ENCODE assay signal across 8 mouse cellular contexts in genomic region chr4:138972827-138973718, GRCm38 (mm10). TPM values are rescaled to one million over a fixed set of nuclear protein-coding genes. Genes with fewer than 3 reads are reported as not detected.
A peak's percentile ranks its signal among the peaks of the same experiment; 100 is the strongest.
DNase-seq lines count a peak whose midpoint lies in the region; ATAC-seq and TF ChIP-seq lines count a peak whose summit lies in the region.

TSS of gene Tmco4 (plus strand) at chr4:138972888.

- H3K4me1 ChIP-seq in embryonic fibroblast, embryonic 13.5 days (ENCODE audit: control insufficient read depth, insufficient read depth, low read length), result no peaks in the 10 kb centered on the region
- peaks cover 9% of the 10 kb centered on the region; the same call in 1 of the 2 replicates for H3K4me1 ChIP-seq in heart, embryonic 11.5 days (ENCODE audit: control insufficient read depth, insufficient read depth, low read length)
- H3K4me1 ChIP-seq in kidney, embryonic 14.5 days (ENCODE audit: control insufficient read depth, insufficient read depth, low read length), result peaks cover 20% of the 10 kb centered on the region
- peaks cover 9% of the 10 kb centered on the region for H3K4me1 ChIP-seq in liver, embryonic 11.5 days (replicated peaks; ENCODE audit: control insufficient read depth, insufficient read depth, low read length)

- H3K79me3 ChIP-seq in C2C12 (ENCODE audit: low read depth), result no peaks in the 10 kb centered on the region

- TF ChIP-seq POLR2A in embryonic fibroblast, embryonic 13.5 days (IDR thresholded peaks at IDR 0.05; ENCODE audit: low read depth, low read length), result peak; percentile 88

- no peaks in the 10 kb centered on the region for H3K79me2 ChIP-seq in C2C12 (ENCODE audit: control insufficient read depth, insufficient read depth)

- peak within 1 kb of the TSS; percentile 97 for H3ac ChIP-seq in C2C12 (ENCODE audit: control insufficient read depth, insufficient read length, low read depth)

- H3K9me3 ChIP-seq in heart, embryonic 11.5 days (replicated peaks; ENCODE audit: control insufficient read depth, low read length), result no peaks in the 10 kb centered on the region
- no peaks in the 10 kb centered on the region for H3K9me3 ChIP-seq in kidney, embryonic 14.5 days (ENCODE audit: control insufficient read depth, low read length)
- no peaks in the 10 kb centered on the region for H3K9me3 ChIP-seq in liver, embryonic 11.5 days (ENCODE audit: control insufficient read depth, low read length)

- peak; percentile 86 for DNase-seq in adrenal gland, postnatal 14 days
- peak; percentile 82 for DNase-seq in liver, embryonic 11.5 days (ENCODE audit: low spot score)
- DNase-seq in monocyte, adult 2 months (ENCODE audit: low read depth in 1 of 2, low spot score in 2 of 2), result peak; percentile 41 to 61
- DNase-seq in splenic B cell, adult 2 months (ENCODE audit: low read depth, low spot score), result peak; percentile 90

- peak within 1 kb of the TSS; percentile 94 for H3K9ac ChIP-seq in heart, embryonic 11.5 days (ENCODE audit: low read depth, low read length)
- H3K9ac ChIP-seq in kidney, embryonic 14.5 days (ENCODE audit: low read depth, low read length), result peak within 1 kb of the TSS; percentile 73
- peak within 1 kb of the TSS; percentile 84 for H3K9ac ChIP-seq in liver, embryonic 11.5 days (ENCODE audit: low read depth, low read length)

- H3K4me3 ChIP-seq in C2C12 (ENCODE audit: insufficient read depth, poor library complexity, severe bottlenecking), result peak within 1 kb of the TSS; percentile 43
- H3K4me3 ChIP-seq in embryonic fibroblast, embryonic 13.5 days (ENCODE audit: insufficient read depth, low read length), result peak within 1 kb of the TSS; percentile 27
- H3K4me3 ChIP-seq in heart, embryonic 11.5 days (ENCODE audit: low read depth, low read length), result peak within 1 kb of the TSS; percentile 71
- peak within 1 kb of the TSS; percentile 49 for H3K4me3 ChIP-seq in kidney, embryonic 14.5 days (ENCODE audit: low read length)
- H3K4me3 ChIP-seq in liver, embryonic 11.5 days (ENCODE audit: low read depth, low read length), result peak within 1 kb of the TSS; percentile 73

- H3K27ac ChIP-seq in embryonic fibroblast, embryonic 13.5 days (ENCODE audit: insufficient read depth, low read length), result peak within 1 kb of the TSS; percentile 71
- H3K27ac ChIP-seq in heart, embryonic 11.5 days (ENCODE audit: low read depth, low read length), result peak within 1 kb of the TSS; percentile 86
- H3K27ac ChIP-seq in kidney, embryonic 14.5 days (ENCODE audit: low read depth, low read length), result peak within 1 kb of the TSS; percentile 76; the same call in 1 of the 2 replicates
- H3K27ac ChIP-seq in liver, embryonic 11.5 days (ENCODE audit: low read depth, low read length), result peak within 1 kb of the TSS; percentile 70

- no peak for TF ChIP-seq CTCF in C2C12 (IDR thresholded peaks at IDR 0.05; ENCODE audit: control insufficient read depth, insufficient read depth, insufficient read length)
- no peak for TF ChIP-seq CTCF in embryonic fibroblast, embryonic 13.5 days (IDR thresholded peaks at IDR 0.05; ENCODE audit: borderline replicate concordance, insufficient read depth, low read length)

- H3K4me2 ChIP-seq in heart, embryonic 11.5 days, result peak within 1 kb of the TSS; percentile 99
- peak within 1 kb of the TSS; percentile 74 for H3K4me2 ChIP-seq in kidney, embryonic 14.5 days (replicated peaks; ENCODE audit: low read depth, low read length)
- H3K4me2 ChIP-seq in liver, embryonic 11.5 days, result peak within 1 kb of the TSS; percentile 88

- H3K36me3 ChIP-seq in C2C12 (ENCODE audit: control insufficient read depth, insufficient read depth), result no peaks in the 10 kb centered on the region
- no peaks in the 10 kb centered on the region for H3K36me3 ChIP-seq in heart, embryonic 11.5 days (ENCODE audit: control insufficient read depth, insufficient read depth, low read length)
- no peaks in the 10 kb centered on the region for H3K36me3 ChIP-seq in kidney, embryonic 14.5 days (ENCODE audit: control insufficient read depth, insufficient read depth, low read length)
- H3K36me3 ChIP-seq in liver, embryonic 11.5 days (ENCODE audit: control insufficient read depth, insufficient read depth, low read length), result no peaks in the 10 kb centered on the region
- H3K36me3 ChIP-seq in splenic B cell, adult 2 months (ENCODE audit: control insufficient read depth, insufficient read depth, low read length, poor library complexity, severe bottlenecking), result no peaks in the 10 kb centered on the region

- WGBS in heart, embryonic 11.5 days (ENCODE audit: insufficient replicate concordance), result 2% methylated on average over 51 of the region's 60 CpGs
- 1% methylated on average over 50 of the region's 60 CpGs for WGBS in kidney, embryonic 14.5 days
- WGBS in liver, embryonic 11.5 days, result under 1% methylated on average over 60 of the region's 60 CpGs

- ATAC-seq in heart, embryonic 11.5 days (replicated peaks; ENCODE audit: insufficient number of reproducible peaks, low FRiP score, low TSS enrichment), result peak; percentile 69
- ATAC-seq in kidney, embryonic 14.5 days (ENCODE audit: low FRiP score, low TSS enrichment), result peak; percentile 76
- peak; percentile 82 for ATAC-seq in liver, embryonic 11.5 days (replicated peaks; ENCODE audit: low FRiP score)

- no peaks in the 10 kb centered on the region for H3K27me3 ChIP-seq in C2C12 (ENCODE audit: control insufficient read depth, insufficient read depth, insufficient read length)
- H3K27me3 ChIP-seq in heart, embryonic 11.5 days (ENCODE audit: control insufficient read depth, insufficient read depth, low read length), result no peaks in the 10 kb centered on the region
- no peaks in the 10 kb centered on the region for H3K27me3 ChIP-seq in kidney, embryonic 14.5 days (ENCODE audit: control insufficient read depth, insufficient read depth, low read length)
- H3K27me3 ChIP-seq in liver, embryonic 11.5 days (replicated peaks; ENCODE audit: control insufficient read depth, insufficient read depth, low read length), result no peaks in the 10 kb centered on the region
- no peaks in the 10 kb centered on the region for H3K27me3 ChIP-seq in splenic B cell, adult 2 months (ENCODE audit: control insufficient read depth, insufficient read depth, low read length, poor library complexity, severe bottlenecking)

TF ChIP-seq in C2C12, 6 proteins besides CTCF, POLR2A, EP300 and RAD21:
- TF ChIP-seq MAX (IDR thresholded peaks at IDR 0.05) (no peak), MYOG (IDR thresholded peaks at IDR 0.05; ENCODE audit: control insufficient read depth, extremely low read depth, insufficient read length) (no peak), MYOD1 (IDR thresholded peaks at IDR 0.05; ENCODE audit: control insufficient read depth, insufficient read length, low read depth) (no peak), FOSL1 (IDR thresholded peaks at IDR 0.05; ENCODE audit: insufficient read depth, low read length, poor library complexity, severe bottlenecking) (no peak), USF1 (IDR thresholded peaks at IDR 0.05; ENCODE audit: low read depth) (no peak), CEBPB (IDR thresholded peaks at IDR 0.05; ENCODE audit: low read depth) (no peak)

RNA-seq across cellular contexts. Expression of gene Tmco4, which starts in this region (rescaled TPM):
- polyA plus RNA-seq in C2C12 (2012; fragmentation: generic; extraction: Trizol), result 1.8 TPM
- 14.0 and 15.8 TPM in 2 replicates for total RNA-seq in adrenal gland, postnatal 14 days (2021)
- polyA plus RNA-seq in embryonic fibroblast, embryonic 13.5 days (2011; ENCODE audit: insufficient read length, low read depth, missing spikeins), result 8.5 and 14.3 TPM in 2 replicates
- polyA plus RNA-seq in heart, embryonic 11.5 days (2014; fragmentation: Nextera tagmentation; extraction: Ambion mirVana), result 3.0 TPM in 2 replicates
- polyA plus RNA-seq in kidney, embryonic 14.5 days (2014; fragmentation: Nextera tagmentation; extraction: Ambion mirVana), result 3.5 and 4.7 TPM in 2 replicates
- polyA plus RNA-seq in liver, embryonic 11.5 days (2014; fragmentation: Nextera tagmentation; extraction: Ambion mirVana), result 1.5 and 1.9 TPM in 2 replicates

Comparison
In these comparisons a context has a peak if more than half of its experiments do, and no peak if none do; other contexts are left out.
1. Peak in every context shown above with its lines: DNase-seq, ATAC-seq, H3K4me3 ChIP-seq and H3K27ac ChIP-seq.